Mouse (Mus musculus): ENCODE results near the gene Borcs7.

DNA sequence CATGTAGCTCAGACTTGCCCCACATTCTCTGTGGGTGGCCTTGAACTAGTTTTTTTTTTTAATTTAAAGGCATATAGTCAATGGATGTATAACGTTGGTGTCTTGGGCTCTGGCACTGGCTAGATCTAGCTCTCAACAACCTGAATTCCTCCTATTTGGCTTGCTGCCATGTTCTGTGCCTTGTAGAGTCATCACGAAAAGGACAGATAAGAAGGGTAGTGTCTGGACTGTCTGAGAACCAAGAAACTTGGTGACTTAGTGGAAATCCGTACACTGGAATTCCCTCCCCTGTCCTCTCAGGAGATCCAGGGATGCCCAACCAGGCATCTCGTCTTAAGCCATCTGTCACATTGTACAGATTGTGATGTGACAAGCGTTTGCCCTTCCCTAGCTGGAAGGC lies 36.5 kb upstream of the Borcs7 start:
- TF ChIP-seq GATA1 (IDR thresholded peaks at IDR 0.05; ENCODE audit: low read length): no peak
- no peak for TF ChIP-seq TAL1 (IDR thresholded peaks at IDR 0.05; ENCODE audit: low read length)
